Mouse (Mus musculus): ENCODE measurements around the gene Mall.

Gene Mall

DNA sequence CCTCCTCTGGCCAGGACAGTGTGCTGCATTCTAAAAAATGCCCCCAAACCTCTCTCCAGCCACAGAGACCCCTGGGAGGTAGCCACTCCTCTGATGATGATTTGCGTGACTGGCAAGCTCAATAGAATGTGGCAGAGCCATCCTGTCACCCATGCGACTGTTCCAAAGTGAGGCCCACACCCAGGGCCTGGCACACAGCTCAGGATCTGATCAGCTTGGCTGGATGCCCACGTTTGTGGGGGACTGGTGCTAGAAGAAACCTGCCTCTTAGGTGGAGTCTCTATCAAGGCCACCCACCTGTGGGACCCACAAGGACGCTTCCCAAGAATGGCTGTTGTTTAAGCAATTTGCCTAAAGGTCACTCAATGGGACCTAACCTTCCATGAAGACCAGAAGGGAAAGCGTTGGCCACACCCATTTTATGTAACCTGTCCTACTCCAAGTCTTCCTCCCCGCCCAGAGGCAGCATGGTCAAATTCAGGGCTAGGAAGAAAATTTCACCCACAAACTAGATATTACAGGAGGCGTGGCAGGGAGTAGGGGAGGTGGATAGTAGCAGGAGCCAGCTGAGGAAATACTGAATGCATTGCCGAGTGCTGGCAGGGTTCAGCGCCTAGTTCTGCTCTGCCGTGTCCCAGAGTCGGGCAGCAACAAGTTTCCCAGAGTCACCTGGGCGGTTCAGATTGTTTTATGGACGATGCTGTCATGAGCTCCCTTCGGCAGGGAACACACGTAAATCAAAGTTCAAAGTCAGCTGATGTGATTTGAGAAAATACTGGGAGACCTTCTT is 876 bp downstream of the Mall start:
- DNase-seq (ENCODE audit: low spot score in 2 of 2) = no peak

GRCm38 (mm10) chr2:127728146-127728545 is 1.6 kb downstream of the Mall start:
- DNase-seq (ENCODE audit: low spot score in 2 of 2) = no peak

GRCm38 (mm10) chr2:127723193-127723592 is 6.5 kb downstream of the Mall start:
- no peak for DNase-seq (ENCODE audit: low spot score in 2 of 2)

- peak; percentile 62 to 71 for DNase-seq (ENCODE audit: low spot score in 2 of 2)
Observed at GRCm38 (mm10) chr2:127722176-127722892, 7.4 kb downstream of the Mall start.

GRCm38 (mm10) chr2:127718839-127719468 is 10.8 kb downstream of the Mall start:
- no peak for DNase-seq (ENCODE audit: low spot score in 2 of 2)

GRCm38 (mm10) chr2:127714726-127715125 is 15.0 kb downstream of the Mall start:
- DNase-seq (ENCODE audit: low spot score in 2 of 2) = no peak

GRCm38 (mm10) chr2:127708792-127709191 is 20.9 kb downstream of the Mall start:
- DNase-seq (ENCODE audit: low spot score in 2 of 2) = no peak

- DNase-seq (ENCODE audit: low spot score in 2 of 2) = no peak
Observed at GRCm38 (mm10) chr2:127708060-127708459, 21.7 kb downstream of the Mall start.

DNA sequence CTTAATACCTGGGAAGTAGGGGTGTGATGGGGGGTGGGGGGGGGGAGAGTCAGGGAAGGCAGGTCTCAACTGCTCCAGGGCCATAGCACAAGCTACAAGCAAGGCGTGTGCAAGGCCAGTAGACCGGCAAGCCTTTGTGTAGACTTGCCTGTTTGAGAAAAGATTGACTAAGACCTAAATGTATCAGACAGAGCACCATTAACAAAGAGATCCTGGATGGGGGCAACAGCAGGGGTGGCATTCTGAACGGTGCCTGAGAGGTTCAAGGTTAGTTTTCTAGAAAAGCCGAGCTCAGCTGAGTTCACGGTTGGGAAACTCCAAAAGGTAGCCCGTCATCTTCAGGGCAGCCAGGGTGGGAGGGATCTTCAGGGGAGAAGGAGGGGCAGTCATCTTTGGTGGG is 24.5 kb downstream of the Mall start:
- DNase-seq (ENCODE audit: low spot score in 2 of 2) = no peak

DNA sequence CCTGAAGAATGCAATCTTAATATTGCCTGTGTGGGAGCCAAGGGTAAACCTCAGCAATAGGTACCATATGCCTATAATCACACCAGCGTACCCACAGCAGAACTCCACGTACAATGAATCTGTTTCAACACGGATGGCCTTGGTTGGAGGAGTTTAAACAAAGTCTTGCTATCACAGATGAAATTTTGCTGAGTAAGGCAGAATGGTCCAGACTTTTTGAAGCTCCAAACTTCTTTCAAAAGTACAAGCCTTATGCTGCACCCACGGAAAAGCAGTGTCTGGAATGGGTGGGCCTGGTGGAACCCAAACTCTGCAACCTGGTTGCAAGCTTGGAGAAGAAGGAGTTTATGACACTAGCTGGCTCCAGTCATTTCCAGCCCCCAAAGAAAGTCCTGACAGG is 40.5 kb downstream of the Mall start:
- DNase-seq (ENCODE audit: low spot score in 2 of 2) = no peak

DNA sequence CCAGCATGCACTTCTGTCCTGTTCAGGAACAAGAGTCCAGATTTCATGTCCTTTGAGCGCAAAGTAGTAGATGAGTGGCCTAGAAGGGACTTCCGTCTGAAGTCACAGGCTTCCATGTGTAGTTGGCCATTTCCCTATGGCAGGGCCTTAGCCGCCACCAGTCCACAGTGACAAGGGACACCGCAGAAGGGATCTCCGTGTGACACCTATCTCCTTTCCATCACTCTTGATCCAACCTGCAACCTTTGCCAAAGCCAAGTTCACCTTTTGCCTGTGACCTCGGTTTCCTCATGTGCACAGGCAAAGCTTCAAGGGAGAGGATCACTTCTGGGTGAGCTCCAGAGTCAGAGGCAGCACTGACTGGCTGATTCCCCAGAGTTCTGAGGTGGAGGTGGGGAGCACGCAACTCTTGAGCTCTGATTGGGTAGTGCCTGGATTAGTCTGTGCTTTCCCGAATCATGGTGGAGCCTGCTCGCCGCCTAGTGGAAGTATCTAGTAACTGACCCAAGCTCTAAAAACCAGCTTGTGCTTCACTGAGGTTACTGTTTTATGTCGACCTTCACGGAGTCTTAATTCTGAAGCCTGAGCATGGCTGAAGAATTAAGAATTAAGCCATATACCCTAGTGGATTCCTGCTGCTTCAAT is 45.9 kb downstream of the Mall start:
- DNase-seq (ENCODE audit: low spot score in 2 of 2) = peak; percentile 44 to 64

- DNase-seq (ENCODE audit: low spot score in 2 of 2) = no peak
Observed at GRCm38 (mm10) chr2:127667843-127668506, 61.8 kb downstream of the Mall start.

- DNase-seq (ENCODE audit: low spot score in 2 of 2) = no peak
Observed at GRCm38 (mm10) chr2:127667015-127667414, 62.7 kb downstream of the Mall start.

DNA sequence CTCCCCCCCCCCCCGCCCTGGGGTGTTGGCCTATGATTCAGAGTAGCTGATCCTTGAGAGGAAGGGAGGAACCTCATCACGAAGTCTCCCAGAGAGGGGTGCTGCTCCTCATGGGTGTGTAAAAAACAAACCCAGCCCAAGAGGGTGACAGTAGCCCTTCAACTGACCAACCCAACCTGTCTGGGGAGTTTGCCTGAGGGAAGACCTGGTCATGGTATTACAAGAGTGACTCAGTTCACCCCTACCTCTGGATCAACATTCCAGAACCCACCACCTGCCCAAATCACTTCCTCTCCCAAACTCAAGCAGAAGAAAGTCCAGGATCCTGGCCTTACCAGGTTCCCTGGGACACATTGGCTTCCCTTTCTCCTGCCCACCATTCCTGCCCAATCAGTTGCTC is 67.0 kb downstream of the Mall start:
- no peak for DNase-seq (ENCODE audit: low spot score in 2 of 2)

DNA sequence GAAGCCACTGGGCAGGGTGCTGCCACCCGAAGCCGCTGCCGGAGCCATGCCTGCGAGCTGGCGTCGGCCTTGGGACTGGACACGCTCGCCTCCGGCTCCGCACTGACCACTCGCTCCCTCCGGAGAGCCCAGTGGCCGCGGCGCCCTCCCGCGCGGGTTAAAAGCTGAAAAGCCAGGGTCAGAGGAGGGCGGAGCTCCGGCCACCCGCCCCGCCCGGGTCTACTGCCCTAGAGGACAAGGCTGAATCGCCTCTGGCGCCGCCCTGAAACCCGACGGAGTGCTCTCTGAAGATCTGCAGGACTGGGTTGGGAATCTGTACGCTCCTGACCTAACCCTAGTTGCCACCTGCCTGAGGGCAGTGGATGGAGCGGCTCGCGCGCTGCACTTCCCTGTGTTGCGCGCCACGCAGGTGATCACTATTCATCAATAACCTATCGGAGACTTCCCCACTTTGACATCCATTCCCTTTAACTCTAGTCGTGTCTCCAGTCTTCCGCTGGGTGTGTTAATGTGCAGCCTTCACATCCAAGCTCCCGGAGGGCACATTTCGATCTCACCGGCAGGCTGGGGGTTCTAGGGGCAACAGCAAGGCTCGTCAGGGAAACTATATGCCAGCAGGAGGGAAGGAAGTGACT is 73.5 kb downstream of the Mall start, which contains the start of gene Mal:
TSS of gene Mal (minus strand) at position 610 of the 635 bp plus-strand sequence.
- peak; percentile 60 to 66 for DNase-seq (ENCODE audit: low spot score in 2 of 2)

- DNase-seq (ENCODE audit: low spot score in 2 of 2) = no peak
Observed at GRCm38 (mm10) chr2:127655419-127655818, 74.3 kb downstream of the Mall start.

DNA sequence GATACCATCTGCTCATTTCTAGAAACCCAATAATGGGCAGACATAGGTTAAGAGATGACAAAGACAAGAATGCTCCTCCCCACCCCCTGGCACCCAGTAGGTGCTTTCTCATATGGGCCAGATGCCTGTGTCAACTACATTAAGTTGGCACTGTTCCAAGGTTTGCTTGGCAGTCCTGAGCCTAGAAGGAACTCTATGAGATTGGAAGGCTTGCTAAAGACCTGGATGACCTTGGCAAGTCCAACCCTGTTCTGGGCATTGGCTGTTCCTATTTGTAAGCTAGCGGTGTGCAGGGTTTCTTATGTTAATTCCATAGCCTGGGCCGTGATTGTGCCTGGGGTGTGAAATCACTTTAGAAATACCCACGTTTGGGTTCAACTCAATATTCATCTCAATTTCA is 74.9 kb downstream of the Mall start:
- DNase-seq (ENCODE audit: low spot score in 2 of 2) = no peak

All from urinary bladder, postnatal 4 days (tissue).